Mouse (Mus musculus): ENCODE results near the gene Cask. TPM values are rescaled to one million over a fixed set of nuclear protein-coding genes. Genes with fewer than 3 reads are reported as not detected.

Gene Cask
- polyA plus RNA-seq, 1 experiment from 2014 or later: 29.4 TPM

DNA sequence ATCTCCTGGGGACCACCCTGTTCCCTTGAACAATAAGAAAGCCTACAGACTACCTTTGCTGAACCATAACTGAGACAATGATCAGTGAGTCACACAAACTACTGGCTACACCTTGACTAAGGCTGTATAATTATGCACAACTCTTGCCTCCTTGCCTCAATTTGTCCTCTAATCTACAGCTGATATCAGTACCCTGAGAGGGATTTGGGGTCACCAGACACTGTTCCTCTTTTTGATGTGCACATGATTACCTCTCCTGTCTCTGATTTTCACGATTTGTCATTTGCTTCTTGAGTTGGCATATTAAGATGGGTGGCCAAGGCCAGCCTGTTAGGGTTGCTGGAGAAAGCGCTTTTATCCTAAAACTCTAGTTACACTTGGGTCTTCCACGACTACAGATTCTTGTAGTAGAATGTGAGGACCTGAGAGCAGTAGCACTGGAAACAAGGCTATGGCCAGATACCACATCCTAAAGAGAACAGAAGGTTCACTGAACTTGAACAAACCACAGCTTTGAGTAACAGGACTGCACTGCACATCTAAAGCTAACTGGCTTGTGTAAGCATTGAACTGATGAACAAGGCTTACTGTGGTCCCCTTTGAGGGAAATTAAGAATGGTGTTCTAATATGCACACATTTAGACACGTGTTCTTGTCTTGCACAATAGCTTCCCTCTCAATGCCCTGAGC, 191.8 kb downstream of the Cask start:
- no peak for ATAC-seq
- WGBS: 69% methylated on average over 4 of the region's 4 CpGs
- Histone ChIP-seq H3K36me3 (ENCODE audit: poor library complexity, severe bottlenecking) (no peaks in the 10 kb centered on the region), H3K27me3 (no peaks in the 10 kb centered on the region), H3K4me1 (no peaks in the 10 kb centered on the region), H3K4me2 (no peak overlapping the region), H3K9me3 (replicated peaks) (no peaks in the 10 kb centered on the region), H3K4me3 (no peak overlapping the region), H3K9ac (no peak overlapping the region), H3K27ac (no peak overlapping the region)

DNA sequence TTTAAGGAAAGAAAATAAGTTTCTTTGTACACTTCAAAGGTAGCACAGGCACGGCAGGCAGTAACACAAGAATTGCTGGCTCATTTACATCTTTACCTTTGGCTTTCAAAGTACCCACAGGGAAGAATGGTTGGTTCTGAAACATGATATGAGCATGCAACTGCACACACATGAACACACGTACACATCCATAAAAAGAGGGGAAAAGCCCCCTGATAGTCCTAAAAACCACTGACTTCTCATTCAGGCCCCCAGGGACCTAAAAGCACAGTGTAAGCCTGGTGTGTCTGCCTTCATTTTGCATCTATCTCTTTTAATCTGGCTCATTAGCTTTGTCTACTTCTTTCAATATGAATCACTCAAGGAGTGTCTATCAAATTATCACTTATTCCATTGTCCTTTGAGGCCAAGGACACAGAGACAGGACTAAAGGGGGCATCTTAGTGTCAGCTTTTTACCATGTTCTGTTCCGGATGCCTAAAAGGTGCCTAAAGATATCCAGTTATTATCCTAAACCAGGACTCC, 192.5 kb downstream of the Cask start:
- ATAC-seq: no peak
- H3K4me2 ChIP-seq: no peak overlapping the region
- no peaks in the 10 kb centered on the region for H3K4me1 ChIP-seq
- no peak overlapping the region for H3K9ac ChIP-seq
- no peaks in the 10 kb centered on the region for H3K36me3 ChIP-seq (ENCODE audit: poor library complexity, severe bottlenecking)
- H3K27ac ChIP-seq: no peak overlapping the region
- H3K27me3 ChIP-seq: no peaks in the 10 kb centered on the region
- no peaks in the 10 kb centered on the region for H3K9me3 ChIP-seq (replicated peaks)
- H3K4me3 ChIP-seq: no peak overlapping the region
- 70% methylated on average over 3 of the region's 3 CpGs for WGBS

DNA sequence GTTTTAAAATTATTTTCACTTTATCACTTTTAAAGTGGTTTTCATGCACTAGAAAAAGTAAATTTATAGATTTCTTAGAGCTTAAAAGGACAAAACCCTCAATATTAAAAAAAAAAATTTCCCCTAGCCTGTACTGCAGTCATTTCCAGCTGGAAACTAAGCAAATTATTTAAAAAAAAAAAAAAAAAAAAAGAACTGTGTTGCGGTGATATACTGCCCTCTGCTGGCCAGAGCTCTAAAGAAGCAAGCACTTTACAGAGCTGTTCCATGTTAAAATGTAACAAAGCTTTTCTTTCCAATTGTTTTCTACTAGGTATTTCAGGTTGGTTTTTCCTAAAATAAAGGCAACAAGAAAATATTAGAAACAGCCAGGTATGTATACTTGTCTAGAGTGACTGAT, 194.4 kb downstream of the Cask start:
- WGBS: 17% methylated on average over 1 of the region's 1 CpGs
- Histone ChIP-seq H3K4me1 (no peaks in the 10 kb centered on the region), H3K27ac (no peak overlapping the region), H3K4me2 (no peak overlapping the region), H3K9ac (no peak overlapping the region), H3K36me3 (ENCODE audit: poor library complexity, severe bottlenecking) (no peaks in the 10 kb centered on the region), H3K9me3 (replicated peaks) (no peaks in the 10 kb centered on the region), H3K4me3 (no peak overlapping the region), H3K27me3 (no peaks in the 10 kb centered on the region)
- ATAC-seq: 0 out of 2 replicates have a peak, but pooled peaks have one; percentile 27

DNA sequence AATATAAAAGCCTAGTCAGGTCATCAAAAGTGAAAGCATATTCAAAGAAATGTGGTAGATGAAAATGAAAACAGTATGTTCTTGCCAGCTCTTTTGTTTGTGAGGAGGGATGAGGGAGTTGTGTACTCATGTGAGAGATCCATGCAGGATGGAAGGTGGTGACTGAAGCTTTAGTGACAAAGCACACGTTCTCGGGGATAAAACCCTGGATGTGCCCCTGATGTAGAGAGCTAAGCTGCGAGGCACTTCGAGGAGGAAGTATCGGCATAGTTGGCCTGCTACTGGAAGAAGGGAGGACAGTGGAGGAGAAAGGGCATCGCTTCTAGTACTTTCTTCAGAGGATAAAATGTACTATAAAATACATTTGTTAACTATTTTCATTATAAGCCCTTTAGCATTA, 195.3 kb downstream of the Cask start:
- no peaks in the 10 kb centered on the region for H3K9me3 ChIP-seq (replicated peaks)
- H3K36me3 ChIP-seq (ENCODE audit: poor library complexity, severe bottlenecking): no peaks in the 10 kb centered on the region
- no peak overlapping the region for H3K4me3 ChIP-seq
- no peak overlapping the region for H3K4me2 ChIP-seq
- no peak overlapping the region for H3K9ac ChIP-seq
- no peak overlapping the region for H3K27ac ChIP-seq
- no peaks in the 10 kb centered on the region for H3K4me1 ChIP-seq
- H3K27me3 ChIP-seq: no peaks in the 10 kb centered on the region
- 86% methylated on average over 6 of the region's 6 CpGs for WGBS
- no peak for ATAC-seq

DNA sequence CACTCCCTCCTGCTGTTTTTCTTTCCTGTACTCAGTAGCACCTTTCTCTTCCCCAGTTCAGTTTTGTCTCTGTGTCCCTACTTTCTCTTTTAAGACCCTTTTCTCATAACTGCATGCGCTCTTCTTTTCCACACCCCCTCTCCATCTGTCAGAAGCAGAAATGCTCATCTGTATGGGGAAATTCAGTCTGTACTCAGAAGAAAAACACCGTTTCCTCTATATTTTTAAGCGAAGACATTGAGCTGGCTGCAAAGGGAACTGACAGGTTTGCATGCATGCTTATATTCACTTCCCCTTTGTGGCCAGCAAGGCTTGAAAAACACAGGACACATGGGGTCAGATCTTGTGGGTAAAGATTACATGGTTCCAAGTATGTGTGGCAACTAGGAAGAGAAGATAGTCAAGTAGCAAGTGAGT, 196.2 kb downstream of the Cask start:
- Histone ChIP-seq H3K9me3 (replicated peaks) (no peaks in the 10 kb centered on the region), H3K4me1 (no peaks in the 10 kb centered on the region), H3K27ac (no peak overlapping the region), H3K4me2 (no peak overlapping the region), H3K4me3 (no peak overlapping the region), H3K36me3 (ENCODE audit: poor library complexity, severe bottlenecking) (no peaks in the 10 kb centered on the region), H3K9ac (no peak overlapping the region), H3K27me3 (no peaks in the 10 kb centered on the region)
- 82% methylated on average over 3 of the region's 3 CpGs for WGBS
- no peak for ATAC-seq

DNA sequence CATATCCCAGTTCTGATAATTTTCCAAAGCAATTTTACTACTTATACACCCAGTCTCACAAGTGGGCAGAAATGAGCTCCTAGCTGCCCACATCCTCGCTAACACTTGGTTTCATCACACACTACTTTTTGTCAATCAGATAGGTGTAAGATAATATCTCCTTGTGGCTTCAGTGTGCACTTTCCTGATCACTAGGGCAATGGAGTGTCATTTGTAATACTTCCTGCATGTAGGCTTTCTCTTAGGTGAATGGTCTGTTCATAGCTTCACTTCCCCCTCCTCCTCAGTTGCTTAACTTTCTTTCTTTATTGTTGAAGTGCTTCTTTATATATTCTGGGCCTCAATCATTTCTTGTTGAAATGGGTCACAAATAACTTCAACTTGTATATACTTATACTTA, 198.9 kb downstream of the Cask start:
- no peak overlapping the region for H3K27ac ChIP-seq
- H3K4me2 ChIP-seq: no peak overlapping the region
- H3K4me3 ChIP-seq: no peak overlapping the region
- no peaks in the 10 kb centered on the region for H3K36me3 ChIP-seq (ENCODE audit: poor library complexity, severe bottlenecking)
- WGBS: 96% methylated on average over 1 of the region's 1 CpGs
- no peaks in the 10 kb centered on the region for H3K27me3 ChIP-seq
- no peaks in the 10 kb centered on the region for H3K9me3 ChIP-seq (replicated peaks)
- H3K4me1 ChIP-seq: no peaks in the 10 kb centered on the region
- no peak overlapping the region for H3K9ac ChIP-seq
- no peak for ATAC-seq

- no peak for ATAC-seq
- no peaks in the 10 kb centered on the region for H3K27me3 ChIP-seq
- no peaks in the 10 kb centered on the region for H3K9me3 ChIP-seq (replicated peaks)
- no peaks in the 10 kb centered on the region for H3K36me3 ChIP-seq (ENCODE audit: poor library complexity, severe bottlenecking)
- H3K9ac ChIP-seq: no peak overlapping the region
- WGBS: 83% methylated on average over 2 of the region's 2 CpGs
- H3K4me3 ChIP-seq: no peak overlapping the region
- H3K4me2 ChIP-seq: no peak overlapping the region
- H3K27ac ChIP-seq: no peak overlapping the region
- H3K4me1 ChIP-seq: no peaks in the 10 kb centered on the region
These were observed 199.3 kb downstream of the Cask start for GRCm38 (mm10) chrX:13651889-13652288.

DNA sequence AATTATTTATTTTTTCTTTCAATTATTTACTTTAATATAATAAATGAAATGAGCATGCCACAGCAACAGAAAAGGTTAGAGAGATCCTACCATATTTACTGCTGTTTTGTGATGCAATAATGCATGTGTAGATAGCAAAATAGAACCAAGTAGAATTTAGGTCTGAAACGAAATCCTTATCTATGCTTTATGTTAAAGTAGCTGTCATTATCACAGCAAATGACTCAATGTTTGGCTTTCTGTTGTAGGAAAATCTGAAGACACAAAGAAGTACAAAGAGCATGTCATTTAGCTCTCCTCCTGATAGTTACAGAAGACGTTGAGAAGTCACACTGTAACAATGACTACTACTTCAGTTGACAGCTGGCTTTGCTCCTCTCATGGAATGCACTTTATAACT, 212.3 kb downstream of the Cask start:
- H3K4me3 ChIP-seq: no peak overlapping the region
- H3K27me3 ChIP-seq: no peaks in the 10 kb centered on the region
- ATAC-seq: no peak
- H3K9ac ChIP-seq: no peak overlapping the region
- no peak overlapping the region for H3K4me2 ChIP-seq
- 63% methylated on average over 2 of the region's 2 CpGs for WGBS
- no peaks in the 10 kb centered on the region for H3K4me1 ChIP-seq
- H3K36me3 ChIP-seq (ENCODE audit: poor library complexity, severe bottlenecking): no peaks in the 10 kb centered on the region
- H3K27ac ChIP-seq: no peak overlapping the region
- no peaks in the 10 kb centered on the region for H3K9me3 ChIP-seq (replicated peaks)

DNA sequence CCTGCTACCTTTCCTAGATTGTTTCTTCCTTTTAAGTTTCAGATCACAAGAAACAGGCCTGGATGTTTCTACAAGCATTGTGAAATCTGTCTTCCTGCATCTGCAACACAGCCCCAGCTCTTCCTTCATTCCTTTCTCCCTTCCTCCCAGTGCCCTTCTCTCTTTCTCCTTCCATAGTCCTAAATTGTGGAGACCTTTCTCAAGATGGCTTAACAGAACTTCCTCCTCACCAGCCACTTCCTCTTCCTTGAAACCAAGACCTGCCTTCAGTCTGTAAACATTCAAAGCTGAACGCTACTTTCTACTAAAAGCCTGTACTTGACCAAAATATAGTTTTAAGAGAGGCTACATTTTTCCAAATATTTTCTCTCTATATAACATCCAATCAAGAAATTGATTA, 214.8 kb downstream of the Cask start:
- Histone ChIP-seq H3K27ac (no peak overlapping the region), H3K4me3 (no peak overlapping the region), H3K9me3 (replicated peaks) (no peaks in the 10 kb centered on the region), H3K36me3 (ENCODE audit: poor library complexity, severe bottlenecking) (no peaks in the 10 kb centered on the region), H3K9ac (no peak overlapping the region), H3K4me2 (no peak overlapping the region), H3K27me3 (no peaks in the 10 kb centered on the region), H3K4me1 (no peaks in the 10 kb centered on the region)
- WGBS: 84% methylated on average over 1 of the region's 1 CpGs
- ATAC-seq: no peak

DNA sequence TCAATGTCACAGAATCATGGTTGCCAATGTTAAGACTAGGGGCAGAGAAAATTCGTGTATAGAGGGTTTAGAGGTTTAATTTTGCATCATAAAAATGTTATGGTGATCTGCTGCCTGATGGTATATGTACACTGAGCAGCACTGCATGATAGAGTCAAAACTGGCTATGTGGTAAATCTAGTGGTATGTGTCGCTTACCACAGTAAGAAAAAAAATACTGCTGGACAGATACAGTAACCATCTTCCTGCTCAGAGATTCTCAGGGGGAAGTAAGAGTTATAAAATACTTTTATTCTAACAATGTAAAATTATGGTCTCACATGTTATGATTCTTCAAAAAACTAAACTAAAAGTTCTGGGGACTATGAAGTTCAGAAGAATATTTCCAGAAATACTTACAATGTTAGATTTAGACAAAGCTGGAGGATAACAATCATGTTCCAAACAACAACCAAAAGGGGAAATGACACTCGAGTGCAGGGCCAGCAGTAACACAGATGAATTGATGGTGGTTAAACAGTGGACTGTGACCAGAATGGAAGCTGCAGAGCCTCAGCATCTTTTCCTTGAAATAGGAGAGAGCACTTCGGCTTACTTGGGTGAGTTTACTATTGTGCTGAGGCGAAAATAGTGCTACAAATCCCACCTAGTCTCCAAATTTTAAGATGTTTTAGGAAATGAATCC, 219.4 kb downstream of the Cask start, which contains the start of gene Gpr34:
TSS of gene Gpr34 (plus strand) at position 491 of the 685 bp plus-strand sequence.
- ATAC-seq: no peak
- Histone ChIP-seq H3K4me2 (no peak within 1 kb of the TSS), H3K9ac (no peak within 1 kb of the TSS), H3K27ac (no peak within 1 kb of the TSS), H3K27me3 (no peaks in the 10 kb centered on the region), H3K4me1 (no peaks in the 10 kb centered on the region), H3K9me3 (replicated peaks) (no peaks in the 10 kb centered on the region), H3K36me3 (ENCODE audit: poor library complexity, severe bottlenecking) (no peaks in the 10 kb centered on the region), H3K4me3 (no peak within 1 kb of the TSS)
- WGBS: 79% methylated on average over 5 of the region's 5 CpGs

DNA sequence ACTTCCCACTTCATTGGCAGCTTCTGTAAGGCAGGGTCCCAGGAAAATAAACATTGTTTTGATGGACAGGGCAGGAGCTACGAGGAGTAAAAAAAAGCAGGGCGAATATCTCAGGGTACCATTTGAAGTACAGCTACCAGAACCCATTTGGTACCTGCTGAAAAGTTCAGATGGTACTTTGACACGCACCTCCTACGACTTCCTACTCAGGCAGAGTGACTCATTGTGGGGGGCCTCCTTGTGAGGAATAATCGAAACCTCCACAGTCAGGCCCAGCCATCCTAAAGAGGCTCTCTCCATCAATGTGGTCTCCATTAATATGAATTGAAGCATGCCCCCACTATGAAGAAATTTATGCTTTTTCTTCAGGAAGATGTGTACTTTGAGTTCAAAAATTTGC, 228.5 kb downstream of the Cask start:
- Histone ChIP-seq H3K9ac (no peak overlapping the region), H3K9me3 (replicated peaks) (no peaks in the 10 kb centered on the region), H3K4me3 (no peak overlapping the region), H3K36me3 (ENCODE audit: poor library complexity, severe bottlenecking) (no peaks in the 10 kb centered on the region), H3K27ac (no peak overlapping the region), H3K4me1 (no peaks in the 10 kb centered on the region), H3K4me2 (no peak overlapping the region), H3K27me3 (no peaks in the 10 kb centered on the region)
- WGBS: 88% methylated on average over 5 of the region's 5 CpGs
- ATAC-seq: no peak

- Histone ChIP-seq H3K36me3 (ENCODE audit: poor library complexity, severe bottlenecking) (no peaks in the 10 kb centered on the region), H3K4me2 (no peak overlapping the region), H3K9ac (no peak overlapping the region), H3K9me3 (replicated peaks) (no peaks in the 10 kb centered on the region), H3K27me3 (no peaks in the 10 kb centered on the region), H3K4me1 (no peaks in the 10 kb centered on the region), H3K27ac (no peak overlapping the region), H3K4me3 (no peak overlapping the region)
- WGBS: 82% methylated on average over 4 of the region's 4 CpGs
- ATAC-seq: no peak
These were observed 229.7 kb downstream of the Cask start for GRCm38 (mm10) chrX:13621473-13621872.

All from forebrain, embryonic 13.5 days (tissue).